Mouse (Mus musculus) small intestine, adult 2 months (tissue): ENCODE results near the gene Tnnt1.

ENCODE experiments used
- CTCF ChIP-seq: fragments of 200-500 bp; IDR thresholded peaks from 2 replicates; pipeline ENCODE4 v1.5.1; 2012; ENCODE audit warnings: low read depth, mild to moderate bottlenecking, control low read depth, inconsistent platforms, low read length, moderate library complexity, mixed read lengths; ENCODE audit not compliant: insufficient replicate concordance, insufficient read length; ENCODE audit errors: extremely low read depth
- POLR2A ChIP-seq: fragments of 200-500 bp; IDR thresholded peaks from 2 replicates; pipeline ENCODE4 v1.6.1; 2012; ENCODE audit warnings: low read depth, mild to moderate bottlenecking, control low read depth, inconsistent platforms, low read length, moderate library complexity

DNA sequence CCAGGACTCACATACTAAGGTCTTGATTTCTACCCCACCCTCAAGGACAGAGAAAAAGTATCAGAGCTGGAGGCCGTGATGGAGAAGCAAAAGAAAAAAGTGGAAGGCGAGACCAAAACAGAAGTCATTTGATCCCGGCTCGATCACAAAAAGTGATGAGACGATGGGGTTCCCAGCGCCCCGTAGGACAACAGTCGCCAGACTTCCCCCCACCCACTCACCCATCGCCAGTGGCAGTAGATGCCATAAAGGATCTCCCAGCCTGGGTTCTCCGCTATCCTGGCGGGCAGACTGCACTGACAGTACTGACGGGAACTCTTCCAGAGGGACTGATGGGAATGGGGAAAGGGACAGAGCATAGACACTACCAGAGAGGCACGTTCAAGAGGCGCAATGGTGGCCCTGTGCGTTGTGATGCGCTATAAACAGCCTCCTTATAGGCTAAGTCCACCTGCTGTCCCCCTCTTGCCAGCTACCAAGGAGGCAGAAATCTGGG, 37.3 kb downstream of the Tnnt1 start:
- no peak for TF ChIP-seq CTCF
- TF ChIP-seq POLR2A, result no peak
